Mouse (Mus musculus): ENCODE results near the gene Fam104a.

DNA sequence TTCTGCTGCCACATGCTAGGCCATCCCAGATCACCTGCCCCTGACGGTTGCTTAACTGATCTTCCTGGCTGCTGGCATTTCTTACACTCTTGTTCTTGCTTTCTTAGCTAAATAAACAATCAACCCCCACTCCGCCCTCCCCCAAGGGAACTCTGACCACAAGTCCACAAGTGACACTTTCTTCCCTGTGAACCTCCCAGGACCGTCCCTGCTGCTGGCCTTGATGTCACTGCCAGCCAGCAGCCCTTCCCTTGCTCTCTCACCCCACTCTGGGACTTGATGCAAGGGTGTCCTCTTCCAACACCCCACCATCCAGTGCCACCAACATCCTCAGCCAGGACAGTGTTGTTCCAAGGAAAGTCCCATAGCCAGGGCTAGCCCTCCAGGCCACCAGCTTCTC, 46.9 kb upstream of the Fam104a start:
- no peak for TF ChIP-seq CTCF (conservative IDR thresholded peaks at IDR 0.05; ENCODE audit: insufficient read depth, insufficient read length, low read depth, low read length)
- no peak for TF ChIP-seq POLR2A (IDR thresholded peaks at IDR 0.05; ENCODE audit: low read depth, low read length)

Measured in kidney, adult 2 months (tissue).